Mouse (Mus musculus): Measurements from ENCODE around the gene Tas1r1. TPM values are rescaled to one million over a fixed set of nuclear protein-coding genes. Genes with fewer than 3 reads are reported as not detected.
"Not testable (repeated sequence)": the region's sequence is repeated elsewhere in the genome, so short reads cannot be mapped to it uniquely, and the experiment has no call there.

Tas1r1 gene
- total and polyA plus RNA-seq, 2 experiments from 2014 or later = 0.42 to 1.7 TPM

- no peak overlapping the region for H3K27ac ChIP-seq
- peaks cover 64% of the 10 kb centered on the region for H3K36me3 ChIP-seq (ENCODE audit: insufficient read depth, low read length)
- H3K4me1 ChIP-seq (ENCODE audit: insufficient read depth, low read length) = peaks cover 7% of the 10 kb centered on the region; the same call in 1 of the 2 replicates
- ATAC-seq (no peak), DNase-seq (ENCODE audit: low spot score) (no peak)
- H3K9ac ChIP-seq (replicated peaks; ENCODE audit: low read length) = no peak overlapping the region
- no peak overlapping the region for H3K4me3 ChIP-seq (ENCODE audit: low read length)
- no peak for TF ChIP-seq CTCF (IDR thresholded peaks at IDR 0.05; ENCODE audit: low read depth)
- 82% methylated on average over 6 of the region's 6 CpGs for WGBS
- no peaks in the 10 kb centered on the region for H3K27me3 ChIP-seq (ENCODE audit: insufficient read depth, low read length)
- H3K4me2 ChIP-seq (ENCODE audit: low read depth, low read length) = no peak overlapping the region
- H3K9me3 ChIP-seq (ENCODE audit: low read length) = no peaks in the 10 kb centered on the region
Observed at GRCm38 (mm10) chr4:152044609-152045008, 6.2 kb upstream of the Tas1r1 start.

DNA sequence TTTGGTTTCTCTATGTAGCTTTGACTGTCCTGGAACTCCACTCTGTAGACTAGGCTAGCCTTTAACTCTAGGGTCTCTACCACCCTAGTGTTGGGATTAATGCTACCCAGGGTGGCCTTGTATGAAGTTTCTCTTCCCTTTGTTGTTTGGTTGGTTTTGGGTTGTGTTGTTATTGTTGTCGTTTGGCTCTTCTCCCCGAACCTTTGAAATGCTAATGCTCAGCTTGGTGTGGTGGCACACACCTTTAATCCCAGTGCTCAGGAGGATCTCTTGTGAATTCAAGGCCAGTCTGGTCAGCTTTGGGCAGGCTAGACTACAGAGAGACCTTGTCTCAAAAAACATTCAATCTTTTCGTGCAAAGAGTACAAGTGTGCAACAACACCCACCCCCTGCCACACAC, 4.8 kb upstream of the Tas1r1 start:
- 85% methylated on average over 3 of the region's 3 CpGs for WGBS
- Histone ChIP-seq H3K9ac (replicated peaks; ENCODE audit: low read length) (no peak overlapping the region), H3K27me3 (ENCODE audit: insufficient read depth, low read length) (no peaks in the 10 kb centered on the region), H3K4me1 (ENCODE audit: insufficient read depth, low read length) (peaks cover 7% of the 10 kb centered on the region; the same call in 1 of the 2 replicates), H3K27ac (no peak overlapping the region), H3K4me2 (ENCODE audit: low read depth, low read length) (no peak overlapping the region), H3K9me3 (ENCODE audit: low read length) (no peaks in the 10 kb centered on the region), H3K4me3 (ENCODE audit: low read length) (no peak overlapping the region), H3K36me3 (ENCODE audit: insufficient read depth, low read length) (peaks cover 64% of the 10 kb centered on the region)
- DNase-seq (ENCODE audit: low spot score) (no peak), ATAC-seq (no peak)
- no peak for TF ChIP-seq CTCF (IDR thresholded peaks at IDR 0.05; ENCODE audit: low read depth)

GRCm38 (mm10) chr4:152041924-152042641, 3.7 kb upstream of the Tas1r1 start:
- 92% methylated on average over 22 of the region's 22 CpGs for WGBS
- no peak for ATAC-seq
- no peak overlapping the region for H3K4me3 ChIP-seq (ENCODE audit: low read length)
- TF ChIP-seq CTCF (IDR thresholded peaks at IDR 0.05; ENCODE audit: low read depth) = no peak
- H3K4me2 ChIP-seq (ENCODE audit: low read depth, low read length) = no peak overlapping the region
- no peaks in the 10 kb centered on the region for H3K27me3 ChIP-seq (ENCODE audit: insufficient read depth, low read length)
- no peak overlapping the region for H3K9ac ChIP-seq (replicated peaks; ENCODE audit: low read length)
- H3K9me3 ChIP-seq (ENCODE audit: low read length) = no peaks in the 10 kb centered on the region
- H3K27ac ChIP-seq = no peak overlapping the region
- H3K4me1 ChIP-seq (ENCODE audit: insufficient read depth, low read length) = peaks cover 7% of the 10 kb centered on the region; the same call in 1 of the 2 replicates
- DNase-seq (ENCODE audit: low spot score) = no peak
- peaks cover 54% of the 10 kb centered on the region for H3K36me3 ChIP-seq (ENCODE audit: insufficient read depth, low read length)

- Histone ChIP-seq H3K9ac (replicated peaks; ENCODE audit: low read length) (peak overlapping the region; percentile 70), H3K4me1 (ENCODE audit: insufficient read depth, low read length) (peaks cover 7% of the 10 kb centered on the region; the same call in 1 of the 2 replicates)
- WGBS = 4% methylated on average over 25 of the region's 25 CpGs
Observed at GRCm38 (mm10) chr4:152039831-152040310, 1.5 kb upstream of the Tas1r1 start.

GRCm38 (mm10) chr4:152038985-152039830, 840 bp upstream of the Tas1r1 start, which contains the start of gene Nol9:
Gene Nol9 (plus strand): TSS chr4:152039321.
- H3K4me3 ChIP-seq (ENCODE audit: low read length) = peak within 1 kb of the TSS; percentile 80
- DNase-seq (ENCODE audit: low spot score) = peak; percentile 96
- no peaks in the 10 kb centered on the region for H3K9me3 ChIP-seq (ENCODE audit: low read length)
- H3K4me2 ChIP-seq (ENCODE audit: low read depth, low read length) = peak within 1 kb of the TSS; percentile 86
- peaks cover 31% of the 10 kb centered on the region for H3K36me3 ChIP-seq (ENCODE audit: insufficient read depth, low read length)
- H3K9ac ChIP-seq (replicated peaks; ENCODE audit: low read length) = peak within 1 kb of the TSS; percentile 70
- H3K4me1 ChIP-seq (ENCODE audit: insufficient read depth, low read length) = peaks cover 7% of the 10 kb centered on the region; the same call in 1 of the 2 replicates
- peak within 1 kb of the TSS; percentile 17; the same call in 1 of the 2 replicates for H3K27ac ChIP-seq
- peak; percentile 80 for TF ChIP-seq CTCF (IDR thresholded peaks at IDR 0.05; ENCODE audit: low read depth)
- ATAC-seq = peak; percentile 95
- H3K27me3 ChIP-seq (ENCODE audit: insufficient read depth, low read length) = no peaks in the 10 kb centered on the region
- WGBS = 1% methylated on average over 78 of the region's 86 CpGs

More at GRCm38 (mm10) chr4:152039831-152040310, 1.5 kb upstream of the Tas1r1 start:
- peak; percentile 11 for DNase-seq (ENCODE audit: low spot score)
- H3K4me2 ChIP-seq (ENCODE audit: low read depth, low read length) = peak overlapping the region; percentile 86
- TF ChIP-seq CTCF (IDR thresholded peaks at IDR 0.05; ENCODE audit: low read depth) = no peak
- H3K27ac ChIP-seq = peak overlapping the region; percentile 17; the same call in 1 of the 2 replicates
- no peak for ATAC-seq
- H3K9me3 ChIP-seq (ENCODE audit: low read length) = no peaks in the 10 kb centered on the region
- no peaks in the 10 kb centered on the region for H3K27me3 ChIP-seq (ENCODE audit: insufficient read depth, low read length)
- H3K36me3 ChIP-seq (ENCODE audit: insufficient read depth, low read length) = peaks cover 38% of the 10 kb centered on the region
- H3K4me3 ChIP-seq (ENCODE audit: low read length) = peak overlapping the region; percentile 80

- not testable (repeated sequence) for H3K4me1 ChIP-seq (ENCODE audit: insufficient read depth, low read length); H3K36me3 ChIP-seq (ENCODE audit: insufficient read depth, low read length); ATAC-seq; H3K27ac ChIP-seq; H3K4me3 ChIP-seq (ENCODE audit: low read length); H3K27me3 ChIP-seq (ENCODE audit: insufficient read depth, low read length); H3K9ac ChIP-seq (replicated peaks; ENCODE audit: low read length); H3K9me3 ChIP-seq (ENCODE audit: low read length); H3K4me2 ChIP-seq (ENCODE audit: low read depth, low read length); DNase-seq (ENCODE audit: low spot score)
- peak; percentile 40; the same call in 1 of the 2 replicates for TF ChIP-seq CTCF (IDR thresholded peaks at IDR 0.05; ENCODE audit: low read depth)
- 89% methylated on average over 6 of the region's 6 CpGs for WGBS
Observed at GRCm38 (mm10) chr4:152036464-152036863, 1.9 kb downstream of the Tas1r1 start.
